Mouse (Mus musculus) thymus, postnatal 0 days (tissue): ENCODE measurements around the gene Adamts18. TPM values are rescaled to one million over a fixed set of nuclear protein-coding genes. Genes with fewer than 3 reads are reported as not detected.
A peak's percentile ranks its signal among the peaks of the same experiment; 100 is the strongest.

Source experiments
- DNase-seq: peaks from one replicate; pipeline ENCODE4 v3.0.0-alpha.2; 2015; ENCODE audit warnings: low spot score
- polyA plus RNA-seq: library from polyadenylated mRNA; unstranded; fragments of >200 nt; fragmentation: Nextera tagmentation; extraction: Ambion mirVana; gene quantifications from 2 replicates; pipeline ENCODE4 v1.2.1, GENCODE M21; 2015

Adamts18 gene
- polyA plus RNA-seq, 1 experiment from 2014 or later, result 1.2 TPM

GRCm38 (mm10) chr8:113666714-113667432 is 181.7 kb downstream of the Adamts18 start:
- no peak for DNase-seq

GRCm38 (mm10) chr8:113665951-113666350 is 182.6 kb downstream of the Adamts18 start:
- DNase-seq, result no peak

GRCm38 (mm10) chr8:113665036-113665435 is 183.5 kb downstream of the Adamts18 start:
- no peak for DNase-seq

- DNase-seq, result peak; percentile 55
These were observed 184.0 kb downstream of the Adamts18 start for GRCm38 (mm10) chr8:113664544-113664943.

- no peak for DNase-seq
These were observed 188.4 kb downstream of the Adamts18 start for GRCm38 (mm10) chr8:113660128-113660527.

GRCm38 (mm10) chr8:113656681-113657298 is 191.7 kb downstream of the Adamts18 start:
- DNase-seq, result no peak

- DNase-seq, result no peak
These were observed 192.4 kb downstream of the Adamts18 start for GRCm38 (mm10) chr8:113656154-113656553.

- no peak for DNase-seq
These were observed 195.4 kb downstream of the Adamts18 start for GRCm38 (mm10) chr8:113653151-113653550.

GRCm38 (mm10) chr8:113652450-113652849 is 196.1 kb downstream of the Adamts18 start:
- no peak for DNase-seq

Other genes starting within 250 kb of the Adamts18 start
- gene Mon1b, start 213.2 kb downstream of the Adamts18 start, polyA plus RNA-seq, result 6.2 and 7.4 TPM in 2 replicates
- gene Syce1l, start 205.5 kb downstream of the Adamts18 start, polyA plus RNA-seq, result 0.31 TPM in 1 of 2 replicates, not detected in the other